Mouse (Mus musculus) thymus, postnatal 10 days (tissue): Measurements from ENCODE around the gene Stub1.

Experiments
- DNase-seq, 2 experiments: peaks; one replicate each; pipeline ENCODE4 v3.0.0; 2021; ENCODE audit warnings: low spot score in 2 of 2

The Stub1 gene

DNA sequence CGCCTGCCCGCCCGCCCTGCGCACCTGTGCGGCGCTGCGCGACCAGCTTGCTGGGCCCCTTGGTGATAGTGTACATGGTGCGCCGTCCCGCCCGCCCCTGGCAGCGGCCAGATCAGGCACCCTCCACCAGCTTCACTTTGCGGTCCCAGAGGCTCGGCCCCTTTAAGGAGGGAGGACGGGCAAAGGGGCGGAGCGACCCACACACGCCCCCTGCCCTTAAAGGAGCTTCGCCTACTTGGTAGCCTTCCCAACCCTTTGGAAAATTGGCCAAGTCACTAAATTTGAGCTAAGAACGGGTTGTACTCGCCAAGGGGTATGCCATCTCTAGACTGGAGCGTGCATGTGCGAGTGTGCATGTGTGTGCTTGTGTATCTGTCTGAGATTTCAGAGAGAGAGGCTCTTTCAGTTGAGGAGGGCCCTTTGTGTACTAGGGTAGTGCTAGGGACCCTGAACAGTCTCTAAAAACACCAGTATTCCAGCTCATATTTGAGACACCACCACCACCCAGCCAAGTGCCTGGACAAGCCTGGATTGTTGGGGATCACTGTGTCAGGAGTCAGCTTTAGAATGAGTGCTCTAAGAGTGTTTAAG lies 35.5 kb upstream of the Stub1 start, which contains the start of gene Mcrip2:
Gene Mcrip2, minus strand, starts transcription at position 164 of the 591 bp plus-strand sequence.
- DNase-seq: peak; percentile 60 to 61

DNA sequence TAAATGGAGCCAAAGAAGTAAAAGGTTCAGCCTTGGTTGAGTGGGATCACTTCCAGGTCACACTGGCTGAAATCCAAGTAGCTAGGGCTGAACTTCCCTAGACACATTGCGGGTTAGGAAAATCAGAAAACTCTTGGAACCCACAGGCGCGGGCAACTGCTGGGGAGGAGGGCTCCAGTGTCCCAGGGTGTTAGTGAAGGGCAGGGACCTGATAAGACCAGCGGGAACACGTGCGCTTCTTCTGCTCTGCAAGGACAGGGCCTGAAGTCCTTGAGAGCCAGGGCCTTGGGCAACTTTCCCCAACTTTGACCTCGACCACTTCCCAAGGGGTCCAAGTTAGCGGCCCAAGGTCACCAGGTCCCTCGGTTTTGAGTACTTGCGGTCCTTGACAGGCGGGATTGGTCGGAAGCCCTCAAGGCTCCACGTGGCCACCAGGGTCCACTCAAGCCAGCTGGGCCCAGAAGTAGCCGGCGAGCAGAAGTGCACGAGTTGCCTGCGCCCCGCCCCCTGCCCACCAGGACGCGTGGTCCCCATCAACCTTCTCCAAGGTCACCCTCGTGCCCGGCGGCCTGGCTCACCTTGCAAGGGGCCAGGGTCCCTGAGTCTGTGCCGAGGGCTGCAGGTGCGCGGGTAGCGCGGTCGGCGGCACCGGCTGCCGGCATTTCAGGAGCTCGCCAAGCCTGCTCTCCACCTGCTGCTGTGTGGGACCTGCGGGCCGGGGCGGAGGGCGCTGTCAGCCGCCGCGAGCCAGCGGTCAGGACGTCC lies 34.8 kb upstream of the Stub1 start:
- DNase-seq: peak in 1 of 2 experiments; percentile 34

DNA sequence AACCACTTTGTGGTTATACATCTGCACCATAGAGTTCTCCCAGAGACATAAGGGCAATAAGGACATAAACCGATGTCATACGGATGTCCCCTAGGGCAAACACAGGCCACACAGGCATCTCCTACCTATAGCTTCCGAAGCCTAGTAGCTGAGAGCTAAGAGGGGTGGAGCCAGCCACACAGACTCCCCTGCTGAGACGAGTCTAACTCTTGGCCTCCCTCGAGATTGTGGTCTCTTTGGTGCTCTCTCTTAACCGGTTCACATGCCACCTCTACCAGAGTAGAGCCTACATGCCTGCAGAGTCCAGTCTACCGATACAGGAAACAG lies 34.3 kb upstream of the Stub1 start:
- DNase-seq: peak in 1 of 2 experiments; percentile 33

DNA sequence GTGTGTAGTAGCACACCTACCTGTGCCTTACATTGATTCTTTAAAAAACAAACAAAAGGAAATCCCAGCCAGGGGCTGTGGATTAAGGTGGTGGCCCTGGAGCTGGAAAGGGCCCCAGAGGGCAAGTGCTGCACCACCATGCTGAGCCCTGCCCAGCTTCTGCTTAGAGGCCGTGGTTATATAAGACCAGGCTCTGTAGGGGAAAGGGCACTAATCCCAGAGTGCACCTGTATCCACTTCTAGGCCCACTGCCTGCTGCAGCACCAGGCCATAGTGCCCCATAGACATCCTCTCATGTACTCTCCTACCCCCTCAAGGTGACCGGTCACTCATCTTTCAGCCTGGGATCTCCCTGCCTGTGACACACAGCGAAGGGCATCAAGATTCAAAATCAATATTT lies 33.0 kb upstream of the Stub1 start:
- no peak for DNase-seq

DNA sequence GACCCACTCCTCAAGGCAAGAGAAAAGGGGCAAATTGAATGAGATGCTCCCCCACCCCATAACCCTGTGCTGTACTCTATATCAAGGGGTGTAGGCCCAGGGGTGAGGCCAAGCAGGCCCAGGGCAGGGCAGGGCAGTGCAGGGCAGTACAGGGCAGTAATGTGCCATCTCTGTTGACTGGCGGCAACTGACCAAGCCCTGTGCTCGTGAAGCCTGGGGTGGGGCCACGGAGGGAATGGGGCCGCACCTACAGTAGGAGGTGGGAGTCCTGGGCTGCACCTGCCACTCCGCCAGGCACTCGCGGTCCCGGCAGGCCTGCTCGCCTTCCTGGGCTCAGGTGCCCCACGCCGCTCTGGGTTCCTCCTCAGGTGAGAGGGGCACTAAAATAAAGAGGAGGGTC lies 32.1 kb upstream of the Stub1 start:
- no peak for DNase-seq

DNA sequence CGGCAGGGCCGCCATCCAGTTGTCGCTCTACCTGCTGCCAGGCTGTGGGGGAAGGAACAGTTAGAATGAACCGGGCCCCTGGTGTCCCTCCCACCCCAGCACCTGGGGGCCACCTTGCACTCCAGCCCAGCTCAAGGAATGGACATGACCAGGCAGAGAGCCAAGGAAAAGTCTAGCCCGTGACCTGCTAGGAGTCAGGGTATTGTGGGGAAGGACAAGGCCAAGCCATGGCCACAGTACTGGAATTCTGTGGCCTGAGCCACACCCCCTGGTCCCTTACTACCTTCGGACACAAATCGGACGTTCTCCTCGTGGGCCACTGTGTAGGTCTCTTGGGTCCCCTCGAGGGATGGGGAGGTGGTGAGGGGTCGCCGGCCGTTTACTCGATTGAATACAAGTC lies 31.1 kb upstream of the Stub1 start:
- no peak for DNase-seq

DNA sequence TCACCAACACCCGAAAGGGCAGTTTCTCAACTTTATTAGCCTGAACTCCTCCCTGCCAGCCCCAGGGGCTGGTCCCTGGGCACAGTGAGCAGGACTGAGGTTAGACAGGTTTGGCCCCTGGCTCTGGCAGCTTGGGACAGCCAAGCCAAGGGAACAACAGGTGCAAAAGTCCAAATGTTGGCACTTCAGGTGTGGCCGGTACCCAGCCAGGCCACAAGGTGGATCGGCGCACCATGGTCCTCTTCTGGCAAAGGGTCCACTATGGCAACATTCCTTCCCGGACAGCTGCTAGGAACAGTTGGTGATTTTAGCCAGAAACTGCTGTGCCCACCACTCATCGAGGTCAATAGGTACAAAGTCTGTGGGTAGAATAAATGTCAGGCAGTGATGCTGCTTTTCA lies 30.5 kb upstream of the Stub1 start:
- no peak for DNase-seq

DNA sequence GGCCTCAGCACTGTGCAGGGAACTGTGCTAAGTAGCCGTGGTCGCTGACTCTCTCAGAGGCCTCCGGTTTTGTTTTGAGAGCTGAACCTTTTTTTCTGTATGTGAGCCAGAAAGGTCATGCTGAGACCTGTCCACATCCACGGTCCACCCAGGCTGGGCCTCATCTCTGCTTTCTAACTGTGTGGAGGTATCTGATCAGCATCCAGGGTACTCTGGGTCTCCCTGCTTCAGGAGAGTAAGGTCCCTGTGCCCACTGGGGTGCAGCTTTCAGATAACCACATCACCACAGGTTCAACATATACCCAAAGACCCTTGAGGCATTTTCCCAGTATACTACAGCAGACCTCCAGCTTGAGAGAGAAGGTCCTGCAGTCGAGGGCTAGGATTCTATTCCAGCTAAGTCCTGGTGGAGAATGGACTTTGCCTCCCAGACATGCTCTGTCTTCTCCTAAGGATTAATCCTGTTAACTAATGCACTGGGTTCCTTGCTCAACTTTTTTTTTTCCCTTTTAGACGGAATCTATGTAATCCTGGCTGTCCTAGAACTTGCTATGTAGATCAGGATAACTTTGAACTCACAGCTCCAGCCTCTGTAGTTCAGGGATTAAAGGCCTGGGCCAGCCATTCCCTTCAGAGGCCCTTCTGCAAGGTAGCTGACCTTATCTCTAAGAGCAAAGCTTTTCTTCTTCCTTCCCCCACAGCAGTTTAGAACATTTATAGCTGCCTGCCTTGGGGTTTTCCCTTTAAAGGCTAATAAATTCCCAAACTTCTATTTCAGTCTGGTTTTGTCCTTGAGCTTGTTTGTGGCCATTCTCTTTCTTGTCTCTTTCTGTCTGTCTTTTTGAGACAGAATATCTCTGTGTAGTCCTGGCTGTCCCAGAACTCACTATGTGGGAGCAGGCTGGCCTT lies 28.8 kb upstream of the Stub1 start:
- no peak for DNase-seq

DNA sequence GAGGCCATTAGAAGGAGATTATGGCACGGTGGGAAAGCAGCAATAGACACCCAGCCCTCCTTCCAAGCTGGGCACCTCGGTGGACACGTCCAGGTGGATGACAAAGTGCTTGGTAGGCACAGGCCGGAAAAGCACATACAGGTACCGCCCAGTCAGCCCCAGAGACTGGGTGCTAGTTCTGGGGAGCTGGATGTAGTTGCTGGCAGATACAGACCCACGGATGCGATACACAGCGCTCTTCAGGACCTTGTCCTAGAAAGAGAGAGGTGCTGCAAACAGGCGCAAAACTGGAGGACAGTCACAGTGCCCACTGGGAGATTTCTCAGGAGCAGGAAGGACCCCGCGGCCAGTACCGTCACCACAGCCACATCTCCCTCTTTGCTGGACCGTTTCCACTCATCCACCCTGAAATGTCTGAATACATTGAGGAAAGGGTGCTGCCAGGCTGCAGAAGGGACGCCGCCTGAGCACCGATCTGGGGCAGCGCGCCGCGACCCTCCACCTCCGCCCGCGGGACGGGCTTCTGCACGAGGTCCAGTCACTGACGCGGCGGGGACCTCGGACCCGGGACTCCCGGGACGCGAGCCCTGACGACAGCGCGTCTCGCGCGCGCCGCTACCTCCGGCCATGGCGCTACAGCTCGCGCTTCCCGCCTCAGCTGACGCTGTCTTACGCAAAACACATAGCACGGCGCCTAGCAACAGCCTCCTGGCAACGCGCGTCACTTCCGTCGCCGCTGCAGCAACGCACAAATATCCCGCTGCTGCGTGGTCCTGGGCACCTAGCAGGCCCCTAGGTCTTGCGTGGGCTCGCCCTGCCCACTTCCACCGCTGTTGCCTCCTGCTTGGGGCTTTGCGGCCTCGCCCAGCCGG lies 27.9 kb upstream of the Stub1 start, which contains the start of gene Wdr90:
Gene Wdr90, minus strand, starts transcription at position 670 of the 872 bp plus-strand sequence.
- peak; percentile 81 for DNase-seq

DNA sequence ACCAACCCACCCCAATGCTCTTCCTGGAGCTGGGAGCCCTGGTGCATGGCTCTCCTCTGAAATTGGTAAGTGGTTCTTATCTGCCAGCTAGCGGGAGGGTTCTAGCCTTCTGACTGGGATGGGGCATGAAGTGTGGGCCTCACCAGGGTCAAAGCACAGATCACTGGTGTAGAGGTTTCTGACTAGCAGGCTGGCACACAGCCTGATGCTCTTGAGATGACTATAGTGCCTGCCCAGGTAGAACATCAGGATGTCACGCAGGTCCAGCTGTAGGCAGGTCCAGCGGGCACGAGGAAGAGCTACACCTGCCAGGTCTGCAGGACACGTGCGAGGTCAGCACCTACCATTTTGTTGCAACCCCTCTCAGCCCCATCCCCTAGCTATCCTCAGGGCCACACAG lies 27.0 kb upstream of the Stub1 start:
- no peak for DNase-seq

DNA sequence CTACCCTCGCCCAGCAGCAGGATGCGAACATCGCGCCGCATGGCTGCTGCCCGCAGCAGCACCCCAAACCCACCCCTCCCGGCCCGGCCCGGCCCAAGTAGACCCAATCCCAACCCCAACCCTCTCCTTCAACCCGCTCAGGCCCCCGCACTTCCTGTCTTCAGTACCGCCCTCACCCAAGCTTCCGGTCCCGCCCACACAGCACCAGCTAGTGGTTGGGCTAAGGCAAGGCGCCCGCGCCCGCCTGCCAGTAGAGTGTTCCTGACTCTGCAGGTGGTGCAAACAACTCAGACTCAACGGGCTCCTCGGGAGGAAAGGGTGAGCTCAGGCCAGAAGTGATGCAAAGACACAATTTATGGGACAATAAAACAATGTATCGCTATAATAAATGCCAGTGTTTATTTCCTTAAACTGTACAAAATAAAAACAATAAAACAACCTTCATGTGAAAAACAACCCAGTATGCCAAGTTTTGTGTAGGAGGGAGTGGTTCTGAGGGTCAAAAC lies 11.2 kb upstream of the Stub1 start, which contains the start of gene Rhot2:
Gene Rhot2, minus strand, starts transcription at position 456 of the 506 bp plus-strand sequence.
- DNase-seq: peak; percentile 96

DNA sequence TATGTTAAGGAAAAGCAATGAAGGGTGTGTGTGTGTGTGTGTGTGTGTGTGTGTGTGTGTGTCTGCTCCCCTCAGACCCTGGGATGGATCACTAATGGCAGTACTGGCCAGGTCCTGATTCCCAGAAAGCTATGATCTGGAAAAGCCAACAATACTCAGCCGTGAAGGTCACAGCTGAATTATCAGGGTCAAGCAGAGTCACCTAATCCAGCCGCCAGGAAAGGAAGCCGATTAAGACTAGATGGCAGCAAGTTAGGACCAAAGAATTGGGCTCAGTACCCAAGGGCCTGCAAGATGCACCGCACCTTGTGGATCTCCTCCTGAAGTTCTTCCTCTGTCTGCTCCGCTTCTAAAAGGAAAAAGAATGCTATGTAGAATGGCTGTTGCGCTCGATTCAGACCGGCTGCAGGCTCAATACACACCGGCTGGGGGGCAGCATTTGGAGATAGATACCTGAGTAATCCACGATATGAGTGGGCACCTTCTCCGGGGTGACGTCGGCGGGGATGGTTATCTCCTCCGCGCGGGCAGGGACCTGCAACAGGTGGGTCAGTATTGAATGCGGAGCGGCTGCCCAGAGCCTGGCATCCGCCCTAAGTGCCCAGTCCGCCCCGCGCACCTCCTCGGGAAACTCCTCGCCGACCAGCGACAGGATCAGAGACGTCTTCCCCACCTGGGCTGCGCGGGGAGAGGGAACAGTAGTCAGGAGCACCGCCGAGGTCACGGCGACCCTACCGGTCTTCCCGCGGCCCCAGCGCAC lies 10.6 kb upstream of the Stub1 start:
- DNase-seq: no peak

DNA sequence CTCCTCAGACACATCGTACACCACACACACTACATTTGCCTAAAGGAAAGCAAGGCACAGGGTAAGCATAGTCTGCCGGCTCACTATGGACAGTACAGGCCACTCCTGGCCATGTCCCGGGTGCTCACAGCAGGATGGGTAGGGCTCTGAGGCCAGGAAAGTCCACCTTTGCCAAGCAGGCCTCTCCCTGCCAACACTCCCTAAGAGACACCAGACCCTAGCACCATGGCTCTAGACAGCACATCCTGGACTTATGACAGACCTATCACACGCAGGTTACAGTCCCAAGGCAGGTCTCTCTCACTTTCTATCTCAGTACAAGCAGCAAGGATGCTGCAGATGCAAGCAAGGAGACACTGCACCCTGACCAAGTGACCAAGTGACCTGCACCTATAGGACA lies 9.9 kb upstream of the Stub1 start:
- DNase-seq: no peak

DNA sequence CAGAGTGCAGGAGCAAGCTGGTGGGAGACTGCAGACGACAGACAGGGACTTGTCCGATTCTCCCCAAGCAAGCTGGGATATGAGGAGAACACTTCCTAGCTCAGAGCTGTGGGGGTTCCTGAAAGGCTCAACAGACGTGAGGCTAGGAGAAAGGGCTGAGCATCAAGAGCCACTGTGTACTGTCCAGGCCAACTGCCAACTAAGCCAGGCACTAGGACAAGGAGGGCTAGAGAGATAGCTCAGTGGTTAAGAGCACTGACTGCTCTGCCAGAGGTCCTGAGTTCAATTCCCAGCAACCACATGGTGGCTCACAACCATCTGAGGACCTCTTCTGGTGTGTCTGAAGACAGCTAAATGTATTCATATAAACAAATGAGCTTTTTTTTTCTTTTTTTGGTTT lies 9.3 kb upstream of the Stub1 start:
- no peak for DNase-seq

DNA sequence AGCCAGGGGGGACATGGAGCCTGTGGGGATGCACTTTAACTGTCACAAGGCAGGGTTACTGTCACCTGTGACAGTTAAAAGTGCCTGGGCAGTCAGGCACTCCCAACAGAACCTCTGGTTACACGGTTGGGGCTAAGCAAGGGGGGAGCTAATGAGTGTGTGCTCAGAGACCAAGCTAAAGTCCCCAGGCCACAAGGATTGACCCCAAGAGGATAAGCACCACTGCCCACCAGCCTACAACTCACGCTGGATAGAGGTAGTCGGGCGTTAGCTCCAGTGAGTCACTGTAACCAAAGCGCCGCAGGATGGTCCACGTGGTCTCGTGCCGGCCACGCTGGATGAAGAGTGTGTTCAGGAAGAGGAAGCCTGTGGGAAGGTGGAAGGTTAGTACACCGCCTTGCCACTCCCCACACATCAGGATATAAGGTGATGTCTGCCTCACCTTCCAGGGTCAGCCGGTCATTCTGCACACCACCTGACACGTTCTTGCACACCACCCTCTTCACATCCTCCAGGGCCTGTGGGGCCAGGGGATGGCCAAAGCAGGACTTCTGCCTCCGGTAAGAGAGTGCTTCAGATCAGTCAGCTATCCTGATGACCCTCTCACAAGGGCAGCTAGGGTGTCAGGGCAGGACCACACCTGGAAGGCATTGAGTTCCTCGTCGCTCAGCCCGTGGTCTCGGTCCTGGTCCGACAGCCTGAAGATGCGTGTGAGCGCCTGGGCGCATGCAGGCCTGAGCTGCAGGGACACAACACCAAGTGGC lies 8.1 kb upstream of the Stub1 start, which contains the start of gene Gm20683:
Gene Gm20683, minus strand, starts transcription at position 647 of the 764 bp plus-strand sequence.
- no peak for DNase-seq

DNA sequence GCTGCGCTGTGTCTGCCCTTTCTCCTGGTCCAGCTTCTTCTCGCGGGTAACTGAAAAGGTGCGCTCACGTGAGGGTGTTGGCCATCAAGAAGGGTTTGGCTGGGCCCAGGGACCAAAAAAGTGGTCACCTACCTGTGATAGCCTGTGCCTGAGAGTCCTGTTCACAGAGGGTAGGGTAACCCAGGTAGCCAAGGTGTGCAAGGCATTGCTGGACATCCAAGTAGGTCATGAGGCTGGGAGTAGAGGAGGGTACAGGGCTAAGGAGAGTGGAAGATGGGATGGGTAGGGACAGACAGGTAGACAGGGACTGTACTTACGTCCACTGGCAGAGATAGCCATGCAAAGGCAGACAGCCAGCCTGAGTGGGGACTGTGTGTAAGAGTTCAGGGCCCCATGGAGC lies 7.3 kb upstream of the Stub1 start:
- no peak for DNase-seq

DNA sequence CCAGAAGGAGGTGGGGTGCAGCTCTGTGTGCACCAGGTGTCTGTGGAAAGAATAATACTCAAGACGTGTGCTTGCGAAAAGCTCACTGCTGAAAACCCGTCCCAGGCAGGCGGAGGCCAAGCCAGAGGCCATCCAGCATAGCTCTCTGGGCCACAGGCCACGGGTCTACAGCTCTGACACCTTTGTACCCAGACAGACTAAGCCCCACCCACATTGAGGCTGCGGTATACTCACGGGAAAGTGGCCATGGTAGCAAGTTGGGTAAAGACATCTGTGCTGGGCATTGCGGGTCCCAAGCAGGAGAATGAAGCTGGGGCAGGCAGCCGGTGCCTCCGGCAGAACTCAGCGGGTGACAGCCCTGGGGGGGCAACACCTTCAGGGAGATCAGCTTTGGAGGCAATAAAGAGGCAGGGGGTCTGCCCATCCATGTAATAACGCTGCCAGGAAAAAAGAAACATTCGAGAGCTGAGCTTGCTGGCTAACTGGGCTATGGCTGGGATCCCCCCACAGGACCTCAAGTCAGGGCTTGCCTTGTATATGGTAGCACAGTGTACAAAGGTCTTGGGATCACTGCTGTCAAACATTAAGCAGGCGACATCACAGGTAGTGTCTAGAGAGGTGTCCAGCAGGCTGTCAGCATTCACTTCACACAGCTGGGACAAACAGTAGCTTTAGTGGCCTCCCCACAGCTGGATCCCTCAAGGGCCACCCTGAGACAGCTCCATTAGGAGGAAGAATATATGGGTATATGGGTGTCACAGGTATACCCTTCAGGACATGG lies 6.4 kb upstream of the Stub1 start:
- DNase-seq: no peak

DNA sequence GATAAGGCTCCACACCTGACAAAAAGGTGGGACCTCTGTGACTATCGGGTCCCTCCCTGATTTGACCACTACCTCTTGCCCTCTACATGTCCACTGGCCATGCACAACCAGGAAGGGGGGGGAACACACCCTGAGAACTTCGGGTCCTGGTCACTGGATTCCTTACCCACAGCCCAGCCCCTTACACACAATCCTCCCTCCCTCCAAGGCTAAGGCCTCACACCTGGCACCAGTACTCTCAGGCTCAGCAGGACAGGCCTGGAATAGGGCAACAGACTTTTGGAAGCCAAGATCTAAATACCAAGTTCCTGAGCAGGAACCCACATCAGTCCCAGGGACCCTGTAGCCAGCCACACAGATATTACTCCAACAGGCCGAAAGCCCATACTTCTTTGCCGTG lies 5.7 kb upstream of the Stub1 start:
- no peak for DNase-seq

DNA sequence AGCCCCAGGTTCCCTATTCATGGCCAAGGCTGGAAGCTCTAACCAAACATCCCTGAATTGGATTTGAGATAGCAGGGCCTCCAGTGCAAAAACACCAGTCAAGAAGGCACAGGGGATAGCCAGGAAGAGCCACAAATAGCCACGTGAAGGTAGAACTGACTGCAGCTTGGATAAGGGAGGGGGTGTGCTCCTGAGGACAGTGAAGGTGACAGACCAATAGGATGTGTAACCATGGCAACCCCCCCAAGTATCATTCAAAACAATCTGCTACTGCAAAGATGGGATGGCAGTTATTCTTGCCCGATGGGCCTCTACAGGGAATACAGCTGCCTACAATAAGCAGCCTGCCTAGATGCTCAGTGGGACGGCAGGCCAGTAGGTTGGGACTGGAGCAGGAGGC lies 4.3 kb upstream of the Stub1 start:
- DNase-seq: no peak
